Comparison of ENCODE assay signal across 12 mouse cellular contexts in genomic region chr14:31422395-31422794, GRCm38 (mm10). TPM values are rescaled to one million over a fixed set of nuclear protein-coding genes. Genes with fewer than 3 reads are reported as not detected.
DNase-seq lines count a peak whose midpoint lies in the region; ATAC-seq and TF ChIP-seq lines count a peak whose summit lies in the region.
"Had no signal": no experiment of that assay in that cellular context is flagged by ENCODE, and none has a peak within 500 bp of the region (broad histone marks: within the 10 kb centered on the region; RNA-seq: fewer than 3 reads in every experiment).

No protein-coding gene starts in this region.

- ATAC-seq in kidney, postnatal 0 days (replicated peaks; ENCODE audit: low FRiP score, low read depth) = no peak
- 0 out of 2 replicates have a peak, but pooled peaks have one; percentile 9 for ATAC-seq in liver, postnatal 0 days
- no peak for ATAC-seq in forebrain, embryonic 15.5 days (replicated peaks)
- ATAC-seq: Patski had no signal

- H3K4me2 ChIP-seq in kidney, postnatal 0 days (ENCODE audit: low read length) = no peak overlapping the region
- peak overlapping the region; percentile 6; the same call in 1 of the 2 replicates for H3K4me2 ChIP-seq in liver, postnatal 0 days (ENCODE audit: low read depth, low read length)
- no peak overlapping the region for H3K4me2 ChIP-seq in forebrain, embryonic 15.5 days (replicated peaks)
- H3K4me2 ChIP-seq: hindbrain, embryonic 14.5 days had no signal

- no peak for DNase-seq in heart, adult 2 months
- DNase-seq in heart, postnatal 14 days = no peak
- no peak for DNase-seq in kidney, postnatal 0 days (ENCODE audit: low spot score)
- no peak for DNase-seq in kidney, postnatal 14 days
- peak; percentile 12 for DNase-seq in liver, postnatal 0 days
- DNase-seq in ovary, postnatal 14 days (ENCODE audit: low spot score) = no peak
- DNase-seq: adrenal gland, adult 8-10 months had no signal

- intact Hi-C loops in heart, adult 2 months (cut with DNase I) = loop anchor here (2.0 kb wide), 1 partner anchor 14 kb away; no protein-coding TSS in a partner anchor
- intact Hi-C loops in heart, postnatal 14 days (cut with DNase I) = no loop called here

- no peak for TF ChIP-seq CTCF in heart, adult 2 months (IDR thresholded peaks at IDR 0.05)
- no peak for TF ChIP-seq CTCF in kidney, postnatal 0 days (IDR thresholded peaks at IDR 0.05; ENCODE audit: low read depth)
- TF ChIP-seq CTCF in bone marrow macrophage, adult 2 months (IDR thresholded peaks at IDR 0.05; ENCODE audit: low read depth, low read length) = no peak
- no peak for TF ChIP-seq CTCF in liver, postnatal 0 days (IDR thresholded peaks at IDR 0.05; ENCODE audit: low read depth)

- peak overlapping the region; percentile 69 for H3K27ac ChIP-seq in heart, adult 2 months
- peak overlapping the region; percentile 61 for H3K27ac ChIP-seq in kidney, postnatal 0 days
- H3K27ac ChIP-seq in bone marrow macrophage, adult 2 months (ENCODE audit: insufficient read depth, low read depth, low read length) = peak overlapping the region; percentile 95
- H3K27ac ChIP-seq in liver, postnatal 0 days (ENCODE audit: low read depth) = peak overlapping the region; percentile 85
- no peak overlapping the region for H3K27ac ChIP-seq in forebrain, embryonic 15.5 days (replicated peaks)
- H3K27ac ChIP-seq: hindbrain, embryonic 14.5 days; liver, embryonic 14.5 days had no signal

- no peaks in the 10 kb centered on the region for H3K9me3 ChIP-seq in kidney, postnatal 0 days (replicated peaks; ENCODE audit: low read length)
- no peaks in the 10 kb centered on the region for H3K9me3 ChIP-seq in liver, postnatal 0 days (ENCODE audit: low read length)
- H3K9me3 ChIP-seq in forebrain, embryonic 15.5 days = no peaks in the 10 kb centered on the region

- H3K27me3 ChIP-seq in heart, adult 2 months (ENCODE audit: control insufficient read depth, insufficient read depth, low read length) = no peaks in the 10 kb centered on the region
- H3K27me3 ChIP-seq in kidney, postnatal 0 days (ENCODE audit: insufficient read depth, low read length) = no peaks in the 10 kb centered on the region
- H3K27me3 ChIP-seq in liver, postnatal 0 days (ENCODE audit: insufficient read depth, low read length) = no peaks in the 10 kb centered on the region
- no peaks in the 10 kb centered on the region for H3K27me3 ChIP-seq in forebrain, embryonic 15.5 days
- H3K27me3 ChIP-seq: Patski had no signal

- no peak for TF ChIP-seq POLR2A in heart, adult 2 months (IDR thresholded peaks at IDR 0.05; ENCODE audit: insufficient read depth, low read depth, low read length)
- no peak for TF ChIP-seq POLR2A in bone marrow macrophage, adult 2 months (IDR thresholded peaks at IDR 0.05; ENCODE audit: borderline replicate concordance, low read depth, low read length)

- H3K9ac ChIP-seq in heart, adult 2 months (ENCODE audit: low read depth, low read length) = no peak overlapping the region
- H3K9ac ChIP-seq in kidney, postnatal 0 days (ENCODE audit: low read depth, low read length) = no peak overlapping the region
- H3K9ac ChIP-seq in liver, postnatal 0 days (replicated peaks) = no peak overlapping the region
- H3K9ac ChIP-seq in forebrain, embryonic 15.5 days (replicated peaks) = no peak overlapping the region
- H3K9ac ChIP-seq: hindbrain, embryonic 14.5 days; liver, embryonic 14.5 days had no signal

- H3K36me3 ChIP-seq in heart, adult 2 months (ENCODE audit: control insufficient read depth, insufficient read depth, low read length) = peaks cover 19% of the 10 kb centered on the region
- H3K36me3 ChIP-seq in kidney, postnatal 0 days (ENCODE audit: insufficient read depth, low read length) = no peaks in the 10 kb centered on the region; the same call in 1 of the 2 replicates
- peaks cover 16% of the 10 kb centered on the region for H3K36me3 ChIP-seq in liver, postnatal 0 days (replicated peaks; ENCODE audit: insufficient read depth, low read length)
- H3K36me3 ChIP-seq in forebrain, embryonic 15.5 days = peaks cover 20% of the 10 kb centered on the region; the same call in 1 of the 2 replicates

- peaks cover 3% of the 10 kb centered on the region; the same call in 1 of the 2 replicates for H3K79me2 ChIP-seq in heart, adult 2 months (replicated peaks; ENCODE audit: control insufficient read depth, insufficient read depth, low read length)

- no peak for TF ChIP-seq EP300 in heart, adult 2 months (IDR thresholded peaks at IDR 0.05; ENCODE audit: insufficient read depth, low read depth, low read length)
- no peak; the same call in 1 of the 2 replicates for TF ChIP-seq EP300 in liver, postnatal 0 days (IDR thresholded peaks at IDR 0.05; ENCODE audit: low read depth)

- no peak overlapping the region for H3K4me3 ChIP-seq in heart, adult 2 months
- no peak overlapping the region for H3K4me3 ChIP-seq in kidney, postnatal 0 days (replicated peaks; ENCODE audit: low read depth, low read length)
- H3K4me3 ChIP-seq in bone marrow macrophage, adult 2 months (ENCODE audit: insufficient read depth, low read length) = no peak overlapping the region
- H3K4me3 ChIP-seq in liver, postnatal 0 days (ENCODE audit: low read depth, low read length) = no peak overlapping the region
- no peak overlapping the region for H3K4me3 ChIP-seq in forebrain, embryonic 15.5 days

- peaks cover 25% of the 10 kb centered on the region for H3K4me1 ChIP-seq in heart, adult 2 months (ENCODE audit: control insufficient read depth, insufficient read depth, low read length)
- peaks cover 26% of the 10 kb centered on the region for H3K4me1 ChIP-seq in kidney, postnatal 0 days (replicated peaks; ENCODE audit: insufficient read depth, low read length)
- peaks cover 55% of the 10 kb centered on the region for H3K4me1 ChIP-seq in bone marrow macrophage, adult 2 months (ENCODE audit: control insufficient read depth, insufficient read depth, low read length)
- H3K4me1 ChIP-seq in liver, postnatal 0 days (ENCODE audit: insufficient read depth) = peaks cover 73% of the 10 kb centered on the region
- peaks cover 13% of the 10 kb centered on the region; the same call in 1 of the 2 replicates for H3K4me1 ChIP-seq in forebrain, embryonic 15.5 days

- WGBS in heart, adult 2 months = 88% methylated on average over 5 of the region's 5 CpGs
- WGBS in kidney, postnatal 0 days = 93% methylated on average over 5 of the region's 5 CpGs
- WGBS in liver, postnatal 0 days (ENCODE audit: insufficient replicate concordance) = 75% methylated on average over 5 of the region's 5 CpGs
- 93% methylated on average over 5 of the region's 5 CpGs for WGBS in forebrain, embryonic 15.5 days

RNA-seq across cellular contexts. Expression of gene Sh3bp5, which starts 13.5 kb away (rescaled TPM):
- 10 to 100 TPM; 51.0 to 58.3 TPM for total RNA-seq in heart, adult 2 months (2021)
- 27.0 and 37.1 TPM in 2 replicates for polyA plus RNA-seq in heart, adult 2 months (2012; rRNA removed)
- 10 to 100 TPM; 44.4 to 47.3 TPM for total RNA-seq in heart, postnatal 14 days (2021)
- polyA plus RNA-seq in kidney, postnatal 0 days (2015; fragmentation: Nextera tagmentation; extraction: Ambion mirVana) = 45.2 and 46.8 TPM in 2 replicates
- polyA plus RNA-seq in bone marrow macrophage, adult 2 months (2012; ENCODE audit: insufficient read depth, insufficient read length, missing spikeins) = 93.0 and 99.5 TPM in 2 replicates
- polyA plus RNA-seq in liver, postnatal 0 days (2015; fragmentation: Nextera tagmentation; extraction: Ambion mirVana) = 29.7 and 31.8 TPM in 2 replicates
- 111 and 115 TPM in 2 replicates for polyA plus RNA-seq in forebrain, embryonic 15.5 days (2015; fragmentation: Nextera tagmentation; extraction: Ambion mirVana)
